Mouse (Mus musculus) forebrain, postnatal 0 days (tissue): ENCODE results near the gene Appl1. TPM values are rescaled to one million over a fixed set of nuclear protein-coding genes. Genes with fewer than 3 reads are reported as not detected.
A peak's percentile ranks its signal among the peaks of the same experiment; 100 is the strongest.

ENCODE experiments used
- ATAC-seq: fragments of 200-750 bp; cut with Nextera tagmentation; 2 replicates; pipeline ENCODE4 v1.8.0; 2017; ENCODE audit warnings: mild to moderate bottlenecking, moderate library complexity
- DNase-seq: peaks from one replicate; pipeline ENCODE4 v3.0.0-alpha.2; 2015
- H3K27ac ChIP-seq: fragments of 300-500 bp; sonication (generic); 2 replicates; pipeline ENCODE4 v1.5.1; 2014; ENCODE audit warnings: low read depth, mild to moderate bottlenecking, antibody characterized with exemption, low read length, moderate library complexity, mixed read lengths
- H3K27me3 ChIP-seq: fragments of 300-500 bp; sonication (generic); 2 replicates; pipeline ENCODE4 v1.6.1; 2014; ENCODE audit warnings: mild to moderate bottlenecking, low read length, mixed read lengths; ENCODE audit not compliant: insufficient read depth
- H3K36me3 ChIP-seq: fragments of 300-500 bp; sonication (generic); 2 replicates; pipeline ENCODE4 v1.6.1; 2014; ENCODE audit warnings: mild to moderate bottlenecking, moderate library complexity; ENCODE audit not compliant: insufficient read depth
- H3K4me1 ChIP-seq: fragments of 300-500 bp; sonication (generic); 2 replicates; pipeline ENCODE4 v1.6.1; 2014; ENCODE audit warnings: antibody characterized with exemption; ENCODE audit not compliant: insufficient read depth
- H3K4me2 ChIP-seq: fragments of 300-500 bp; sonication (generic); 2 replicates; pipeline ENCODE4 v1.6.1; 2014; ENCODE audit warnings: low read depth, mild to moderate bottlenecking, moderate library complexity
- H3K4me3 ChIP-seq: fragments of 300-500 bp; sonication (generic); 2 replicates; pipeline ENCODE4 v1.5.1; 2014; ENCODE audit warnings: low read depth, low read length, mixed read lengths
- H3K9ac ChIP-seq: fragments of 300-500 bp; sonication (generic); 2 replicates; pipeline ENCODE4 v1.6.1; 2014; ENCODE audit warnings: mild to moderate bottlenecking
- H3K9me3 ChIP-seq: fragments of 300-500 bp; sonication (generic); 2 replicates; pipeline ENCODE4 v1.6.1; 2016; ENCODE audit warnings: low read length
- CTCF ChIP-seq: sonication (generic); IDR thresholded peaks from 2 replicates; pipeline ENCODE4 v1.5.1; 2016; ENCODE audit warnings: antibody characterized with exemption, control low read depth, low read depth
- WGBS: fragments of 180-500 bp; shearing (Covaris S2); extraction: QIAGEN DNeasy Blood & Tissue Kit; methylation state at CpG from one replicate; pipeline ENCODE4 v1.1.7; 2014; 5-methylcytosine and 5-hydroxymethylcytosine counted together
- polyA plus RNA-seq: library from polyadenylated mRNA; unstranded; fragments of >200 nt; fragmentation: Nextera tagmentation; extraction: Ambion mirVana; gene quantifications from 2 replicates; pipeline ENCODE4 v1.2.1, GENCODE M21; 2015
- total RNA-seq: library from RNA; depleted of rRNA; stranded (reverse); fragments of >200 nt; gene quantifications from 2 replicates; pipeline ENCODE4 v1.2.3, GENCODE M21; 2014

Appl1 gene
- total and polyA plus RNA-seq, 2 experiments from 2014 or later: 63.9 to 81.2 TPM

GRCm38 (mm10) chr14:26981494-26982149, 10.6 kb upstream of the Appl1 start:
- DNase-seq: no peak
- WGBS: 75% methylated on average over 5 of the region's 5 CpGs
- ATAC-seq: no peak
- no peak for TF ChIP-seq CTCF
- no peaks in the 10 kb centered on the region for H3K36me3 ChIP-seq
- H3K9me3 ChIP-seq: peaks cover 6% of the 10 kb centered on the region; the same call in 1 of the 2 replicates
- no peak overlapping the region for H3K4me2 ChIP-seq
- H3K4me1 ChIP-seq: peaks cover 4% of the 10 kb centered on the region; the same call in 1 of the 2 replicates
- no peak overlapping the region for H3K9ac ChIP-seq
- H3K27ac ChIP-seq: no peak overlapping the region
- H3K4me3 ChIP-seq: no peak overlapping the region
- no peaks in the 10 kb centered on the region for H3K27me3 ChIP-seq

DNA sequence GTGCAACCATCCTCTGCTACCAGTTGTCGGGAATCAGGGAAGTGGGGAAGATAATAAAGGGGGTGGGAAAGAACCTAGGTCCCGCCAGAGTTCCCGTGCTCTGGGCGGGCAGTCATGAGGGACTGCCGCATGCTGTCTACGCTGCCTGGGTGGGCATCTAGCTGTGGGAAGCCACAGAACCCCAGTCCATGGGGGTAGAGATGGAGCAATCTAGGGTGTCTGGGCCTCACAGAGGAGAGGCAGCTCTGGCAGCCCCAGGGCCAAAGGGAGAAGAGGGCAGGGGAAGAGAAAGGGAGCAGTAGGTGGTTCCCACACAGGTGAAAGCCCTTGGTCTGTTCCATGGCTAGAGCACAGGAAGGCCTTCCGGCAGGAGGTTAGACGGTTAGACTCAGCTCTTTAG, 10.0 kb upstream of the Appl1 start:
- H3K4me3 ChIP-seq: no peak overlapping the region
- WGBS: 95% methylated on average over 8 of the region's 8 CpGs
- no peak for TF ChIP-seq CTCF
- DNase-seq (no peak), ATAC-seq (no peak)
- no peak overlapping the region for H3K9ac ChIP-seq
- H3K36me3 ChIP-seq: no peaks in the 10 kb centered on the region
- no peak overlapping the region for H3K27ac ChIP-seq
- H3K9me3 ChIP-seq: peaks cover 6% of the 10 kb centered on the region; the same call in 1 of the 2 replicates
- no peaks in the 10 kb centered on the region for H3K27me3 ChIP-seq
- no peak overlapping the region for H3K4me2 ChIP-seq
- H3K4me1 ChIP-seq: peaks cover 4% of the 10 kb centered on the region; the same call in 1 of the 2 replicates

DNA sequence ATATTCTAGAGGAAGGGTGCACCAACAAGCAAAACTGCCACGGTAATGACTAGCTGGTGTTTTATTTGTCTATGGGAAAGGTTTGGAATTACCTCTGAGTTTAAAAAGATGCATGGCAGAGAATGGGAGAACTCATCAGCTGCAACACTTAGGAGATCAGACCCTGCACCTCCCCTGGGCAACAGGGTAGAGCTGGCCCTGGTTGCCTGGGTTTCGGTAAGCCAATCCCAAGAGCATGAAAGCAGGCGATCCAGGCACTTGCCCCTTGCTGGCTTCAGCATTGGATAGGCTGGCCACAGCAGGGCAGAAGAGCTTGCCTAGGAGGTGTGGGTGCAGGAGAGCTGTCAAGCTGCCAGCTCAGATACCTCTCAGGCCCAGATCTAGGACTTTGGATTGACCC, 8.8 kb upstream of the Appl1 start:
- no peaks in the 10 kb centered on the region for H3K27me3 ChIP-seq
- ATAC-seq (no peak), DNase-seq (no peak)
- H3K4me3 ChIP-seq: no peak overlapping the region
- H3K4me2 ChIP-seq: no peak overlapping the region
- no peak for TF ChIP-seq CTCF
- H3K4me1 ChIP-seq: peaks cover 4% of the 10 kb centered on the region; the same call in 1 of the 2 replicates
- peaks cover 6% of the 10 kb centered on the region; the same call in 1 of the 2 replicates for H3K9me3 ChIP-seq
- WGBS: 89% methylated on average over 3 of the region's 3 CpGs
- no peak overlapping the region for H3K9ac ChIP-seq
- no peaks in the 10 kb centered on the region for H3K36me3 ChIP-seq
- no peak overlapping the region for H3K27ac ChIP-seq

DNA sequence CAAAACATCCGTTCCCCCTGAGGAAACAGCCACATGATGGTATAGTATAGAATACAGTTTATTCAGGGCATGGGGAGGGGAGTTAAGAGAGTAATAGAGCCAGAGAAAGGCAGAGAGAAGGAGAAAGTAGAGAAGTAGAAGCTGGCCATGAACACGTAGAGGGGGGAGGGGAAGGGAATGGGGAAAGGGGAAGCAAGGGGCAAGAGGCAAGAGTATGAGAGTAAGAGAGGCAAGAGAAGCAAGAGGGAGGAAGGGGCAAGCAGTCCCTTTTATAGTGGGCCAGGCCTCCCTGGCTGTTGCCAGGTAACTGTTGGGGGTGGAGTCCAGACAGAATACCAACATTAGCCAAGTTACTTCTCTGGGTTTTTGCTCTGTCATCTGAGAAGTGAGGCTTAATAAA, 6.5 kb upstream of the Appl1 start:
- no peak overlapping the region for H3K9ac ChIP-seq
- TF ChIP-seq CTCF: no peak
- no peak overlapping the region for H3K4me2 ChIP-seq
- no peaks in the 10 kb centered on the region for H3K36me3 ChIP-seq
- no peaks in the 10 kb centered on the region for H3K27me3 ChIP-seq
- no peak overlapping the region for H3K27ac ChIP-seq
- peaks cover 6% of the 10 kb centered on the region; the same call in 1 of the 2 replicates for H3K9me3 ChIP-seq
- DNase-seq (no peak), ATAC-seq (no peak)
- peaks cover 4% of the 10 kb centered on the region; the same call in 1 of the 2 replicates for H3K4me1 ChIP-seq
- H3K4me3 ChIP-seq: no peak overlapping the region
- WGBS: 32% methylated on average over 2 of the region's 2 CpGs

- H3K27me3 ChIP-seq: no peaks in the 10 kb centered on the region
- ATAC-seq (peak; percentile 78), DNase-seq (peak; percentile 65)
- H3K9me3 ChIP-seq: peaks cover 2% of the 10 kb centered on the region; the same call in 1 of the 2 replicates
- no peaks in the 10 kb centered on the region for H3K36me3 ChIP-seq
- no peak overlapping the region for H3K4me3 ChIP-seq
- H3K27ac ChIP-seq: no peak overlapping the region
- no peak overlapping the region for H3K4me2 ChIP-seq
- no peak for TF ChIP-seq CTCF
- peaks cover 4% of the 10 kb centered on the region; the same call in 1 of the 2 replicates for H3K4me1 ChIP-seq
- WGBS: 57% methylated on average over 7 of the region's 7 CpGs
- H3K9ac ChIP-seq: no peak overlapping the region
Measured at GRCm38 (mm10) chr14:26976212-26976611, 5.2 kb upstream of the Appl1 start.

DNA sequence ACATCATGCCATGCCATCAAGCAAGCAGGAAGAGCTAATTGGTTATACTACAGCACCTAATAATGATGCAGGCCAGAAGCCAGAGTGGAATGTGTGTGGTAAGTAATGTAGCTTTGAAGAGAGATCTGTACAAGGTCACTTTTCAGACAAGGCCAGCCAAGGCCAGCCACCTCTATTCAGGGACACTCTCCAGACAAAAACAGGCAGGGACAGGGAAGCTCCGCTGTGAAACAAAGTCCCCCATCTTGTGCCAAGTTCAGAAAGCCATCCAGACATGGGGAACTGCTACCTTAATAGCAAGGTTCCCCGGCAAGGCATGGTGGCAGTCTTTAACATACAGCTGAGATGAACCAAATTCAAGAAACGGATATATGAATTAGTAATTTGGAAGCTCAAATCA, 4.5 kb upstream of the Appl1 start:
- no peak overlapping the region for H3K4me3 ChIP-seq
- DNase-seq (no peak), ATAC-seq (no peak)
- no peak overlapping the region for H3K9ac ChIP-seq
- no peaks in the 10 kb centered on the region for H3K9me3 ChIP-seq
- peaks cover 4% of the 10 kb centered on the region; the same call in 1 of the 2 replicates for H3K4me1 ChIP-seq
- no peaks in the 10 kb centered on the region for H3K27me3 ChIP-seq
- TF ChIP-seq CTCF: no peak
- WGBS: 63% methylated on average over 3 of the region's 3 CpGs
- no peak overlapping the region for H3K27ac ChIP-seq
- no peaks in the 10 kb centered on the region for H3K36me3 ChIP-seq
- H3K4me2 ChIP-seq: no peak overlapping the region

DNA sequence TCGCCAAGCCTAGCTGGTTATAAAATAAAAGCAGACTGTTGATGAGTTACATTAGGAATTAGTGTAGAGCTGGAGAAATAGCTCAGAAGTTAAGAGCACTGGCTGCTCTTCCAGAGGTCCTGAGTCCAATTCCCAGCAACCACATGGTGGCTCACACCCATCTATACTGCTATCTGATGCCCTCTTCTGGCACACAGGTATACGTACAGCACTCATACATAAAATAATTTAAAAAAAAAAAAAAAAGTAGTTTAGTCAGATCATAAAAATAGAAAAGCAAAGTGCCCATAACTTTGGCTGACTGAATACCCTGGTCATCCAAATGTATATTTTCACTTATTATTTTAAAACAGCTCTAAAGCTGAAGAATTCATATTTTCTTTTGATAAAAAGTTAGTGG, 2.1 kb upstream of the Appl1 start:
- Histone ChIP-seq H3K9ac (no peak overlapping the region), H3K27ac (no peak overlapping the region), H3K9me3 (no peaks in the 10 kb centered on the region), H3K4me1 (peaks cover 16% of the 10 kb centered on the region), H3K4me3 (no peak overlapping the region), H3K36me3 (no peaks in the 10 kb centered on the region), H3K4me2 (no peak overlapping the region), H3K27me3 (no peaks in the 10 kb centered on the region)
- TF ChIP-seq CTCF: no peak
- ATAC-seq (no peak), DNase-seq (no peak)
- 73% methylated on average over 2 of the region's 2 CpGs for WGBS
